Mouse (Mus musculus) liver, adult 2 months (tissue): ENCODE results near the gene Nucks1.

Source experiments
- CTCF ChIP-seq: fragments of 200-500 bp; IDR thresholded peaks from 2 replicates; pipeline ENCODE4 v1.5.1; 2011; ENCODE audit warnings: low read depth, low read length, control low read depth
- POLR2A ChIP-seq: fragments of 200-500 bp; IDR thresholded peaks from 2 replicates; pipeline ENCODE4 v1.6.1; 2011; ENCODE audit warnings: low read length, control low read depth; ENCODE audit not compliant: insufficient read depth; ENCODE audit errors: extremely low read depth

DNA sequence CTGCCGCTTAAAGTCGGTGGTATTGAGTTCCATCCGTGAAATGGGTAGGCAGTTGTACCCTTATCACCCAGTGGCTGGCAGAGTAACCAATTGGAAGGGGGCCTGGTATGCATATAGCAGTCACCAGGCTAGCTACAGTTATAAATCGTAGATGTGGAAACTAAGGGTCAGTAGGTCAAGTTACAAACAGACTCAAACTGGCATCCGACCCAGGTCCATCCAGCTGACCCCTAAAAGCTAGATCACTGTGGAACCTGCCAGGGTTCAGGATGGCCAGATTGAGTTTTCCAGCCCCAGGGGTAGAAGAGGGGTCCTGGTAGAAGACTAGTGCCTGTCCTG lies 60.0 kb downstream of the Nucks1 start:
- TF ChIP-seq CTCF, result no peak
- TF ChIP-seq POLR2A, result peak; percentile 40; the same call in 1 of the 2 replicates
